Mouse (Mus musculus) ES-E14 (cell line): Measurements from ENCODE around the gene Tspoap1.

Source experiments
- HCFC1 ChIP-seq: IDR thresholded peaks from 2 replicates; pipeline ENCODE4 v1.6.1; 2012; ENCODE audit warnings: low read length, inconsistent platforms, borderline replicate concordance; ENCODE audit not compliant: insufficient read depth
- ZC3H11A ChIP-seq: IDR thresholded peaks from 2 replicates; pipeline ENCODE4 v1.6.1; 2012; ENCODE audit warnings: low read depth, mild to moderate bottlenecking, inconsistent platforms, low read length, borderline replicate concordance

- TF ChIP-seq ZC3H11A (no peak), HCFC1 (no peak)
These were observed 30.7 kb upstream of the Tspoap1 start for GRCm38 (mm10) chr11:87729593-87730185.
